Mouse (Mus musculus): ENCODE measurements around the gene Tlk2. TPM values are rescaled to one million over a fixed set of nuclear protein-coding genes. Genes with fewer than 3 reads are reported as not detected.

Tlk2 gene
- total RNA-seq, 2 experiments from 2014 or later, result 46.9 to 51.2 TPM

DNA sequence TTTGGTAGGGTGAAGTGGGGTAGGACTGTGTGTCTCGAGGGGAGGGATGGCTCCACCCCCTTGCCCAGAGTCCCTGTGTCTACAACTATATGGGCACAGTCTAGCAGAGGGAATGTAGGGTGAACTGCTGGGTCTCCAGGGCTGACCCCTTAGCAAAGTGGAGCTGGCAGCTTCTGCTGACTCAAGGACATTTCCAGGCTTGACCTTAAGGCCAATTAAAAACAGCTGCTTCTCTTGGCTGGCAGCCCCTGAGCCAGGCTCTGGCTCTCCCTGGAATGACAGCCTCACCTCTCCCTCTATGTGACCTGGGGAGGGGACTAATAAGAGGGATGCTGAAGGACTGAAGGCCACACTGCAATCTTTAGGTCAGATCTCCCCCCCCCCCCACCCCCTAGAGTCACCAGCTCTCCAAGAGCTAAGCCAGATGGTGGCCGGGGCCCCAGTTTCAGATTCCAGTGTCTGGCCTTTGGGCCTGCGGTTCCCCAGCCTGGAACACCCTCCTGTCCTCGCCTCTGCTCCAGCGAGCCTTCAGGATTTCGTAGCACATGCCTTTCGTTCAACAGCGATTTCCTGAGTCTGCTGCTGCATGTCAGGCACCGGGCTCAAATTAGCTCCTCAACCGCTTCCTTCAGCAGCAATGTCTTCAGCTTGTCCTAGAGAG is 134.5 kb downstream of the Tlk2 start:
- no peak for DNase-seq (ENCODE audit: low spot score in 2 of 2)

DNA sequence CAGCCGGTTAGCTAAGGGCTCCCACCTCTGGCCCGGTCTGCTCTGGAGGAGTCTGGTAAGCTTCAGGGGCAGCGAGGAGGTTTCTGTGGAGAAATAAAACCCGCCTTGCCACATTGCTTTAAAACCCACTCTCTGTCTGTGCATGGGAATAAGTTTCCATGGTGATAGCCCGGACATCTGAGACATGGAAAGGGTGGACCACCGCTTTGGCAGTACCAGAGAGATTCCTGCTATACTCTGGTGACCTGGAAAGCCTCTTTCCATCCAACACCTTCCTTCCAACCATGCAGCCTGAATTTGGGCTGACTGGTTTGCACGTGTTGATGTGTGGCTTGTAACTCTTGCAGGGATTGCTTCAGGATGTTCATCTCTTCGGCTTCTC is 135.0 kb downstream of the Tlk2 start:
- no peak for DNase-seq (ENCODE audit: low spot score in 2 of 2)

DNA sequence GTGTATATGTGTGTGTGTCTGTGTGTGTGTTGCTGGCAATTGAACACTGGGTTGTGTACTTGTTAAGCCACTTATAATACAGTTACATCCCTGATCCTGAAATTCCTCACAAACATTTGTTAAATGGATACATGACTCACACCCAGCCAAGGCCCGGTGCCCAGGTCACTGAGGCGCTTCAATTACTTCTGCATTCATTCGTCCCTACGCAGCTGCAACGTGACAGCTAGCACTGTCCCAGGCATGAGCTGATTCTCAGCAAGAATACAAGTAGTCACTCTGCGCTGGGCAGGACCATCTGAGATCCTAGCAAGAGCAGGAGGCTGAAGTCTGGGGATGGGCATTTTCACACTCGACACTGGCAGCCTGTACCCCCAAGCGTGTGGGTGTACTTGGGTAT is 136.7 kb downstream of the Tlk2 start:
- DNase-seq (ENCODE audit: low spot score in 2 of 2), result no peak

DNA sequence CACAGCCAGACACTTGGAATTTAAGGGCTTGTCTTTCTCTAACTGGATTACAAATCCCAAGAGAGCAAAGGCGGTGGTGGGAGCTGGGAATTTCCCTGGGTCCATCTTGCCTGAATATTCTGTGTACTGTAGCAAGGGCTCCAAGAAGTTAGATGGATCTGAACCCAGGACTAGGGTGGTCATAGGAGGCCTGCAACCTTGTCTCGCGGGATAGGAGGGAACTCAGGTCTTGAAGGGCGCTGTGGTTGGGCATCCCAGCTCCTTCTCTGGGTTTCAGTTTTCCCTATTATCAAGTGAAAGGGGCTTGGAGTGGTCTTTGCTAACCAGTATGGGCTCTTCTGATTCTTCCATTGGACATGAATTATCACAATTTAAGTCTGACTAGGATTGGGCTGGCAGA is 137.5 kb downstream of the Tlk2 start:
- no peak for DNase-seq (ENCODE audit: low spot score in 2 of 2)

DNA sequence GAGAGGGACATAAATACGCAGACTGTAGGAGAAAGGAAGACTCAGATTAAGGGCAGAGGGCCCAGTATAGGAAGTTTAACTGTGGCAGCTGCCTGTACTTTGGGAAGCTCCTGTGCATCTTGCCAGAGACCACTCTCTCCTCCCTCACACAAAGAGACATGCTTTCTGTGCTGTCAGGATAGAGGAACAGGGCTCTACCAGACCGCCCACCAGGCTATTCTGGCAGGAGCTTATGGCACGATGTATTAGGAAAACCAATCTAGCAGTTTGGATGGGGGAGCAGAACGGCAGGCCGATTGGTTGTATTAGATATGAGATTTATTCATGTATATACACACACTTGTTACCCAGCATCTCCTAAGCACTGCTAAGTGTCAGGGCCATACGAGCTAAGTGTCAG is 139.2 kb downstream of the Tlk2 start:
- DNase-seq (ENCODE audit: low spot score in 2 of 2), result no peak

DNA sequence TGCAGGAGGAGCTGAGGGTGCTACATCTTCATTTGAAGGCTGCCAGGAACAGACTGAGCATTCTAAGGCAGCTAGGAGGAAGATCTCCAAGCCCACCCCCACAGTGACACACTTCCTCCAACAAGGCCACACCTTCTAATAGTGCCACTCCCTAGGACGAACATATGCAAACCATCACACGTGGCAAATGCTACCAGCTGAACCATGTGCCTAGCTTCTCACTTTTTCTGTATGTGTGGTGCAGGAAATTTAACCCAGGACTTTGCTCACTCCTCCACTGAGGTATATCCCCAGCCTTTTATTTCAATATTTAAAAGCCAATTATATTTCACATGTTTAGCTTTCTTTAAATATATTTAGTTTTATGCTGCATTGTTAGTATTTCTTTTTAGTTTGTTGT is 142.5 kb downstream of the Tlk2 start:
- DNase-seq (ENCODE audit: low spot score in 2 of 2), result no peak

DNA sequence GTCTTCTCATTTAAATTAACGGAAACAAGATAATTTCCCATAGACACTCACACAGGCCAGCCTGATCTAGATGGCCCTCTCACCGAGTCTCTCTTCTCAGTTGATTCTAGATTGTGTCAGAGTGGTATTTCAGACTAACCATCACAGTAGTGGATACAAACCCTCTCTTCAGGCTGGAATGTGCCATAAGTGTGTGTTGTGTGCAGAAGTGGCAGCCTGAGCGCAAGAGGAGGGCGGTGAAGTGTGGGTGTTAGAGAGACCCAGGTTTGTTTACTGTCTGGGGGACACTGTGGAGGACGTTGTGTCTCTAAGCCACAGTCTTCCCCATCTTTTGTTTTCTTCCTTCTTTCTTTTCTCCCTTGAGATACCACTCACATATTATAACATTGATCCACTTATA is 144.9 kb downstream of the Tlk2 start:
- no peak for DNase-seq (ENCODE audit: low spot score in 2 of 2)

DNA sequence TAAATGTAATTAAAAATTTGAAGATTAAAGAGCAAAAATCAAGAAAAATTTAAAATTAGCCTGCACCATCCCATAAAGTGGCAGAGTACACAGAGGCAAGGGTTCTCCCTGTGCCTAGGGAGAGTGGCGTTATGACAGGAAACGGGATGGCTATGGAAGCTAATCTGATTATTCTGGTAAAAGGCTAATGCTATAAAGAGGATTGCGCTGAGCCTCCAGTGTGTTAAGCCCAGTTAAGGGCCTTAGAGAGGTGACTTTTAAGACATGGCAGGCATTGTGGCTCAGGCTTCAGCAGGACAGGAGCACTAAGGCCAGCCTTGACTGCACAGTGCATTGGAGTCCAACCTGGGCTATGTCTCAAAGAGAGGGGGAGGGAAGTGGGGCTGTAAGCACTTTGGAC is 148.5 kb downstream of the Tlk2 start:
- DNase-seq (ENCODE audit: low spot score in 2 of 2), result no peak

DNA sequence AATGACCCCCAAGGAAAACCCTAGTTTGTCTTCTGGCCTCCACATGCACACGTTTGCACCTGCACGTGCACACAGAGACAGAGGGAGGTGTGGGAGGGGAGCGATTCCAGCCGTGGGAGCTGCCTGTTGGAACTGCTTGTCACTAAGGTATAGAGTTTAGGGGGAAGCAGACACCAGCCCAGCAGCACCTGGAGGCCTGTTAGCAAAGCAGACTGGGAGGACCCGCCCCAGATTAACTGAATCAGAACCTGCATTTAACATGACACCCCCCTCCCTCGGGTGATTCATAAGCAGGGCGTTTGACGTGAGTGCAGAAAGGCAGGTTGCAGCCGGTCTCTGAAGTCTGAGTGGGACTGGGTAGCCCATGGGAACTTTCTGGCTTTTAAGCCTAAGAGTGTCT is 151.4 kb downstream of the Tlk2 start:
- no peak for DNase-seq (ENCODE audit: low spot score in 2 of 2)

DNA sequence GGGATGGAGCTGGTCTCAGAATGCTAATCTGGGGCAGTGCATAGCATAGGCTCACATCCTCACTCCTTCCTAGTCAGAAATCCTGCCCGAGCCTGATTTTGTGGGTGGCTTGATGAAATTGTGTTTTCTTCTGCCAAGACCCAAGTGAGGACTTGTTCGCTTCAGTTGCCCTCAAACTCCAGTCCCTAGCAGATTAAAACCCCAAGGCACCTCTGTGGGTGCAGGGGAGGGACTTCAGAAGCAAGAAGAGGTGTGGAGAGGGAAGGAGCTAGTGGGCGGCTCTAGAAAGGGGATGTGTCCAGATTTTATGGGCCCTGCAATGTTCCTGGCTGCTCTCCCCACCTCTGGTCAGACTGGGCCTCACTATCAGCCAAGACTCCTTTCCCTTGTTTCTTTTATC is 152.5 kb downstream of the Tlk2 start:
- no peak for DNase-seq (ENCODE audit: low spot score in 2 of 2)

DNA sequence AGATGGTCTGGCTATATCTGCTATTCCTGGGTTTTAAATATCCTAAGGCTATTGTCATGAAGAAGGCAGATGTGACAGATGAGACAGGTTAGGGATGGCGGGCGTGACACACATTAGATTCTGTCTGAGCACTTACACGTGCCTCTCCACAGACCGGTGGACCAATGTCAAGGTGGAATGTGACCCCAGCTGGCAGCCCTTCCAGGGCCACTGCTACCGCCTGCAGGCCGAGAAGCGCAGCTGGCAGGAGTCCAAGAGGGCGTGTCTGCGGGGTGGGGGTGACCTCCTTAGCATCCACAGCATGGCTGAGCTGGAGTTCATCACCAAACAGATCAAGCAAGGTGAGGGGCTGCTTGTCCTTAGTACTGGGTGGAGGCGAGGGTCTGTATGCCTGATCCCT is 153.1 kb downstream of the Tlk2 start:
- DNase-seq (ENCODE audit: low spot score in 2 of 2), result peak; percentile 41 to 46

DNA sequence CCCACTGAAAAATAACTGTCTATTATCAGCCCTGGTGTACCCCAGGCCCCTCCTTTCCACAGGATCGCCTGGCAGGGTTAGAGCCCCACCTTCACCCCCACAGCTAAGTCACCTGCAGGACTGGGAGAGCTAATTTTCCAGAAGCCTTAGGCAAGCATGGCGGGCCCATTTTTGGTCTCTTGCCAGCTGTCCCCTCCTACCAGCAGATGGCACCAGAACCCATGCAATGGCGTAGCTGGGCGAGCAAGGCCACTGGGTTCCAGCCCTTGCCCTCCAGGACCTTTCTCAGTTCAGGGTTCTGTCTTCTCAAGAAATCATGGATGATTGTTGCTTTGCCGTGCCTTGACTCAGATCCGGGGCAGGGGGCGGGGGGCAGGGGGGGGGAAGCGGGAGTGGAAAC is 153.9 kb downstream of the Tlk2 start:
- peak; percentile 72 to 76 for DNase-seq (ENCODE audit: low spot score in 2 of 2)

Other genes with a start within 250 kb of the Tlk2 start
- 1 to 10 TPM in 1 of 2 experiments, under 1 TPM in 1; 0.94 to 1.4 TPM for gene Efcab3, start 115.2 kb upstream of the Tlk2 start, total RNA-seq (2021)
- 10 to 100 TPM; 19.1 to 21.6 TPM for gene Mettl2, start 52.4 kb upstream of the Tlk2 start, total RNA-seq (2021)
- not detected for gene Gm10842, start 31.9 kb upstream of the Tlk2 start, total RNA-seq (2021)
- gene Mrc2, start 113.8 kb downstream of the Tlk2 start, total RNA-seq (2021), result 1 to 10 TPM; 8.9 to 9.3 TPM

All from layer of hippocampus, postnatal 10 days (tissue).